Mouse (Mus musculus): ENCODE data around the gene Pcnx3. TPM values are rescaled to one million over a fixed set of nuclear protein-coding genes. Genes with fewer than 3 reads are reported as not detected.
A peak's percentile ranks its signal among the peaks of the same experiment; 100 is the strongest.

Pcnx3 gene
- polyA plus RNA-seq, 1 experiment: 40.5 TPM

- no peak for DNase-seq (ENCODE audit: low spot score)
These were observed 4.5 kb downstream of the Pcnx3 start for GRCm38 (mm10) chr19:5684236-5684635.

- DNase-seq (ENCODE audit: low spot score): no peak
These were observed 8.3 kb downstream of the Pcnx3 start for GRCm38 (mm10) chr19:5680432-5680831.

- no peak for DNase-seq (ENCODE audit: low spot score)
These were observed 20.3 kb downstream of the Pcnx3 start for GRCm38 (mm10) chr19:5668372-5668771.

- DNase-seq (ENCODE audit: low spot score): no peak
These were observed 22.3 kb downstream of the Pcnx3 start for GRCm38 (mm10) chr19:5666386-5666785.

- no peak for DNase-seq (ENCODE audit: low spot score)
These were observed 23.2 kb downstream of the Pcnx3 start for GRCm38 (mm10) chr19:5665465-5665864.

GRCm38 (mm10) chr19:5664669-5665257, 23.9 kb downstream of the Pcnx3 start:
- DNase-seq (ENCODE audit: low spot score): no peak

GRCm38 (mm10) chr19:5662981-5663913, 25.5 kb downstream of the Pcnx3 start, which contains the start of gene Sipa1:
Gene Sipa1, minus strand, starts transcription at chr19:5663707.
- peak; percentile 77 for DNase-seq (ENCODE audit: low spot score)

GRCm38 (mm10) chr19:5662310-5662709, 26.4 kb downstream of the Pcnx3 start:
- no peak for DNase-seq (ENCODE audit: low spot score)

GRCm38 (mm10) chr19:5660942-5661751, 27.6 kb downstream of the Pcnx3 start:
- DNase-seq (ENCODE audit: low spot score): no peak

- DNase-seq (ENCODE audit: low spot score): no peak
These were observed 33.9 kb downstream of the Pcnx3 start for GRCm38 (mm10) chr19:5654720-5655298.

GRCm38 (mm10) chr19:5653969-5654719, 34.6 kb downstream of the Pcnx3 start:
- DNase-seq (ENCODE audit: low spot score): no peak

GRCm38 (mm10) chr19:5652570-5652969, 36.1 kb downstream of the Pcnx3 start:
- DNase-seq (ENCODE audit: low spot score): no peak

- no peak for DNase-seq (ENCODE audit: low spot score)
These were observed 37.0 kb downstream of the Pcnx3 start for GRCm38 (mm10) chr19:5651502-5652274.

GRCm38 (mm10) chr19:5649298-5649741, 39.4 kb downstream of the Pcnx3 start:
- peak; percentile 22 for DNase-seq (ENCODE audit: low spot score)

- DNase-seq (ENCODE audit: low spot score): peak; percentile 65
These were observed 40.1 kb downstream of the Pcnx3 start for GRCm38 (mm10) chr19:5648401-5649297.

- no peak for DNase-seq (ENCODE audit: low spot score)
These were observed 40.9 kb downstream of the Pcnx3 start for GRCm38 (mm10) chr19:5647791-5648190.

GRCm38 (mm10) chr19:5646731-5647330, 41.9 kb downstream of the Pcnx3 start:
- no peak for DNase-seq (ENCODE audit: low spot score)

GRCm38 (mm10) chr19:5645280-5645679, 43.4 kb downstream of the Pcnx3 start:
- no peak for DNase-seq (ENCODE audit: low spot score)

- DNase-seq (ENCODE audit: low spot score): no peak
These were observed 47.1 kb downstream of the Pcnx3 start for GRCm38 (mm10) chr19:5641641-5642040.
